Mouse (Mus musculus): ENCODE measurements around the gene Klk8. TPM values are rescaled to one million over a fixed set of nuclear protein-coding genes. Genes with fewer than 3 reads are reported as not detected.

Gene Klk8
- polyA plus RNA-seq, 1 experiment from 2014 or later, result 65.3 TPM

GRCm38 (mm10) chr7:43775311-43776057, 21.9 kb upstream of the Klk8 start:
- H3K27ac ChIP-seq (replicated peaks), result peak overlapping the region; percentile 82
- no peak overlapping the region for H3K9ac ChIP-seq
- no peak for ATAC-seq (ENCODE audit: insufficient number of reproducible peaks, low FRiP score, low TSS enrichment, low read depth)
- H3K36me3 ChIP-seq, result no peaks in the 10 kb centered on the region
- H3K9me3 ChIP-seq (replicated peaks), result no peaks in the 10 kb centered on the region
- no peak overlapping the region for H3K4me3 ChIP-seq (replicated peaks)
- H3K4me2 ChIP-seq (replicated peaks), result peak overlapping the region; percentile 17; the same call in 1 of the 2 replicates
- peaks cover 5% of the 10 kb centered on the region; the same call in 1 of the 2 replicates for H3K4me1 ChIP-seq
- WGBS, result 36% methylated on average over 7 of the region's 7 CpGs
- H3K27me3 ChIP-seq, result no peaks in the 10 kb centered on the region

- Histone ChIP-seq H3K9me3 (replicated peaks) (no peaks in the 10 kb centered on the region), H3K27ac (replicated peaks) (peak overlapping the region; percentile 79), H3K4me1 (peaks cover 10% of the 10 kb centered on the region; the same call in 1 of the 2 replicates), H3K36me3 (no peaks in the 10 kb centered on the region), H3K9ac (no peak overlapping the region), H3K4me2 (replicated peaks) (peak overlapping the region; percentile 4; the same call in 1 of the 2 replicates), H3K27me3 (no peaks in the 10 kb centered on the region), H3K4me3 (replicated peaks) (no peak overlapping the region)
- 79% methylated on average over 5 of the region's 5 CpGs for WGBS
- no peak for ATAC-seq (ENCODE audit: insufficient number of reproducible peaks, low FRiP score, low TSS enrichment, low read depth)
Observed at GRCm38 (mm10) chr7:43776506-43776905, 20.9 kb upstream of the Klk8 start.

GRCm38 (mm10) chr7:43777423-43777822, 20.0 kb upstream of the Klk8 start:
- WGBS, result 86% methylated on average over 12 of the region's 12 CpGs
- Histone ChIP-seq H3K9me3 (replicated peaks) (no peaks in the 10 kb centered on the region), H3K4me1 (peaks cover 13% of the 10 kb centered on the region; the same call in 1 of the 2 replicates)

GRCm38 (mm10) chr7:43778176-43778970, 19.0 kb upstream of the Klk8 start:
- no peaks in the 10 kb centered on the region for H3K36me3 ChIP-seq
- no peak overlapping the region for H3K4me3 ChIP-seq (replicated peaks)
- H3K9me3 ChIP-seq (replicated peaks), result no peaks in the 10 kb centered on the region
- H3K27me3 ChIP-seq, result peaks cover 3% of the 10 kb centered on the region; the same call in 1 of the 2 replicates
- H3K27ac ChIP-seq (replicated peaks), result no peak overlapping the region
- no peak for ATAC-seq (ENCODE audit: insufficient number of reproducible peaks, low FRiP score, low TSS enrichment, low read depth)
- no peak overlapping the region for H3K9ac ChIP-seq
- 86% methylated on average over 10 of the region's 10 CpGs for WGBS
- peaks cover 18% of the 10 kb centered on the region for H3K4me1 ChIP-seq
- H3K4me2 ChIP-seq (replicated peaks), result no peak overlapping the region

More at GRCm38 (mm10) chr7:43777423-43777822, 20.0 kb upstream of the Klk8 start:
- ATAC-seq (ENCODE audit: insufficient number of reproducible peaks, low FRiP score, low TSS enrichment, low read depth), result no peak
- Histone ChIP-seq H3K4me3 (replicated peaks) (no peak overlapping the region), H3K27ac (replicated peaks) (no peak overlapping the region), H3K9ac (no peak overlapping the region), H3K4me2 (replicated peaks) (no peak overlapping the region), H3K27me3 (no peaks in the 10 kb centered on the region), H3K36me3 (no peaks in the 10 kb centered on the region)

- Histone ChIP-seq H3K4me1 (peaks cover 15% of the 10 kb centered on the region), H3K9me3 (replicated peaks) (no peaks in the 10 kb centered on the region), H3K27ac (replicated peaks) (peak overlapping the region; percentile 81), H3K27me3 (peaks cover 7% of the 10 kb centered on the region; the same call in 1 of the 2 replicates), H3K9ac (no peak overlapping the region), H3K4me2 (replicated peaks) (no peak overlapping the region), H3K36me3 (no peaks in the 10 kb centered on the region), H3K4me3 (replicated peaks) (no peak overlapping the region)
- 39% methylated on average over 6 of the region's 6 CpGs for WGBS
- ATAC-seq (ENCODE audit: insufficient number of reproducible peaks, low FRiP score, low TSS enrichment, low read depth), result no peak
Observed at GRCm38 (mm10) chr7:43780241-43780640, 17.1 kb upstream of the Klk8 start.

GRCm38 (mm10) chr7:43780746-43781145, 16.6 kb upstream of the Klk8 start, which contains the start of gene Klk10:
Gene Klk10, plus strand, starts transcription at chr7:43781035.
- peak within 1 kb of the TSS; percentile 13; the same call in 1 of the 2 replicates for H3K4me3 ChIP-seq (replicated peaks)
- H3K27ac ChIP-seq (replicated peaks), result peak within 1 kb of the TSS; percentile 81
- peak within 1 kb of the TSS; percentile 62; the same call in 1 of the 2 replicates for H3K4me2 ChIP-seq (replicated peaks)
- H3K4me1 ChIP-seq, result peaks cover 15% of the 10 kb centered on the region
- 31% methylated on average over 5 of the region's 5 CpGs for WGBS
- peaks cover 7% of the 10 kb centered on the region; the same call in 1 of the 2 replicates for H3K27me3 ChIP-seq
- H3K9ac ChIP-seq, result no peak within 1 kb of the TSS
- no peaks in the 10 kb centered on the region for H3K36me3 ChIP-seq
- ATAC-seq (ENCODE audit: insufficient number of reproducible peaks, low FRiP score, low TSS enrichment, low read depth), result no peak
- H3K9me3 ChIP-seq (replicated peaks), result no peaks in the 10 kb centered on the region

- Histone ChIP-seq H3K4me3 (replicated peaks) (peak overlapping the region; percentile 13; the same call in 1 of the 2 replicates), H3K9ac (no peak overlapping the region), H3K36me3 (no peaks in the 10 kb centered on the region), H3K27me3 (peaks cover 7% of the 10 kb centered on the region; the same call in 1 of the 2 replicates), H3K9me3 (replicated peaks) (no peaks in the 10 kb centered on the region), H3K27ac (replicated peaks) (peak overlapping the region; percentile 81), H3K4me2 (replicated peaks) (peak overlapping the region; percentile 62; the same call in 1 of the 2 replicates), H3K4me1 (peaks cover 15% of the 10 kb centered on the region)
- WGBS, result 71% methylated on average over 11 of the region's 11 CpGs
- no peak for ATAC-seq (ENCODE audit: insufficient number of reproducible peaks, low FRiP score, low TSS enrichment, low read depth)
Observed at GRCm38 (mm10) chr7:43781541-43781940, 15.8 kb upstream of the Klk8 start.

- Histone ChIP-seq H3K36me3 (no peaks in the 10 kb centered on the region), H3K4me3 (replicated peaks) (peak overlapping the region; percentile 35), H3K4me1 (peaks cover 15% of the 10 kb centered on the region), H3K9ac (0 out of 2 replicates have a peak overlapping the region, but pooled peaks have one; percentile 23), H3K27me3 (peaks cover 7% of the 10 kb centered on the region; the same call in 1 of the 2 replicates), H3K27ac (replicated peaks) (peak overlapping the region; percentile 49; the same call in 1 of the 2 replicates), H3K4me2 (replicated peaks) (peak overlapping the region; percentile 62), H3K9me3 (replicated peaks) (no peaks in the 10 kb centered on the region)
- 6% methylated on average over 36 of the region's 36 CpGs for WGBS
- ATAC-seq (ENCODE audit: insufficient number of reproducible peaks, low FRiP score, low TSS enrichment, low read depth), result peak; percentile 60; the same call in 1 of the 2 replicates
Observed at GRCm38 (mm10) chr7:43782275-43783265, 14.8 kb upstream of the Klk8 start.

- Histone ChIP-seq H3K27ac (replicated peaks) (no peak overlapping the region), H3K4me2 (replicated peaks) (no peak overlapping the region), H3K9ac (no peak overlapping the region), H3K4me3 (replicated peaks) (no peak overlapping the region), H3K9me3 (replicated peaks) (no peaks in the 10 kb centered on the region), H3K36me3 (no peaks in the 10 kb centered on the region), H3K4me1 (peaks cover 15% of the 10 kb centered on the region), H3K27me3 (peaks cover 7% of the 10 kb centered on the region; the same call in 1 of the 2 replicates)
- no peak for ATAC-seq (ENCODE audit: insufficient number of reproducible peaks, low FRiP score, low TSS enrichment, low read depth)
- 70% methylated on average over 1 of the region's 1 CpGs for WGBS
Observed at GRCm38 (mm10) chr7:43785286-43785685, 12.1 kb upstream of the Klk8 start.

- Histone ChIP-seq H3K27me3 (peaks cover 7% of the 10 kb centered on the region; the same call in 1 of the 2 replicates), H3K4me3 (replicated peaks) (no peak overlapping the region), H3K4me1 (no peaks in the 10 kb centered on the region), H3K9me3 (replicated peaks) (no peaks in the 10 kb centered on the region), H3K36me3 (no peaks in the 10 kb centered on the region), H3K4me2 (replicated peaks) (no peak overlapping the region), H3K27ac (replicated peaks) (no peak overlapping the region), H3K9ac (no peak overlapping the region)
- no peak for ATAC-seq (ENCODE audit: insufficient number of reproducible peaks, low FRiP score, low TSS enrichment, low read depth)
- 56% methylated on average over 3 of the region's 3 CpGs for WGBS
Observed at GRCm38 (mm10) chr7:43788096-43788495, 9.3 kb upstream of the Klk8 start.

Measured in embryonic facial prominence, embryonic 15.5 days (tissue).